Mouse (Mus musculus) heart, postnatal 10 days (tissue): ENCODE results near the gene Sorcs1. TPM values are rescaled to one million over a fixed set of nuclear protein-coding genes. Genes with fewer than 3 reads are reported as not detected.

ENCODE experiments used
- microRNA-seq, 2 experiments: library from miRNA; unstranded; fragments of <30 nt; microRNA quantifications; one replicate each; pipeline ENCODE4 v1.2.0; 2022
- total RNA-seq, 2 experiments: library from RNA; stranded (reverse); gene quantifications; 2 replicates each; pipeline ENCODE4 v1.2.3; 2021

The Sorcs1 gene
- total RNA-seq, 2 experiments from 2014 or later = 0.60 to 0.74 TPM

Small RNA genes within 50 kb of the gene (microRNA-seq; reads per million reads assigned to microRNA genes)
- 0 reads per million in 2 experiments for gene Gm27749
